Mouse (Mus musculus): ENCODE data around the gene Arhgap1. TPM values are rescaled to one million over a fixed set of nuclear protein-coding genes. Genes with fewer than 3 reads are reported as not detected.
A peak's percentile ranks its signal among the peaks of the same experiment; 100 is the strongest.

The Arhgap1 gene
- polyA plus RNA-seq, 1 experiment from 2014 or later = 129 TPM

DNA sequence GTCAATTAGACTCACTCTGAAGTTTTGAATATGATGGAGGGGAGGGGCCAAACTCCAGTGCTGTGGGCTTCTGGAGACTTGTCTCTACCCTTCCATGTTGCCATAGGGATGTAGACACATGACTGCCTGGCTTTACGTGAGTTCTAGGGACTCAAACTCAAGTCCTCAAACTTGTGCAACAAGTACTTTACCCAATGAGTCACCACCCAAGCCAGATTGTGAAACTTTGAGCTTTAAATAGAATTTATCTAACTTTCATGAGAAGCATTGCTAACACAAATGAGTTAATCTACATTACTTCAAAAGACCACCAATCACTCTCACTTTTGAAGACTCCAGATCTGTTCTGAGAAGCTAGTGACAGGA lies 46.5 kb downstream of the Arhgap1 start:
- WGBS = 76% methylated on average over 1 of the region's 1 CpGs
- no peak for ATAC-seq (ENCODE audit: insufficient number of reproducible peaks, low FRiP score, low TSS enrichment, low read depth)
- Histone ChIP-seq H3K9me3 (replicated peaks) (no peaks in the 10 kb centered on the region), H3K4me1 (no peaks in the 10 kb centered on the region), H3K9ac (no peak overlapping the region), H3K27ac (replicated peaks) (no peak overlapping the region), H3K27me3 (no peaks in the 10 kb centered on the region), H3K4me3 (replicated peaks) (no peak overlapping the region), H3K36me3 (peaks cover 15% of the 10 kb centered on the region; the same call in 1 of the 2 replicates), H3K4me2 (replicated peaks) (no peak overlapping the region)

GRCm38 (mm10) chr2:91699225-91699624 lies 49.6 kb downstream of the Arhgap1 start:
- ATAC-seq (ENCODE audit: insufficient number of reproducible peaks, low FRiP score, low TSS enrichment, low read depth) = no peak
- Histone ChIP-seq H3K9me3 (replicated peaks) (no peaks in the 10 kb centered on the region), H3K27me3 (no peaks in the 10 kb centered on the region), H3K4me3 (replicated peaks) (no peak overlapping the region), H3K4me1 (no peaks in the 10 kb centered on the region), H3K4me2 (replicated peaks) (no peak overlapping the region), H3K9ac (no peak overlapping the region), H3K36me3 (0 out of 2 replicates have a peak, but pooled peaks cover 5% of the 10 kb centered on the region), H3K27ac (replicated peaks) (no peak overlapping the region)
- 73% methylated on average over 1 of the region's 1 CpGs for whole genome bisulfite sequencing

DNA sequence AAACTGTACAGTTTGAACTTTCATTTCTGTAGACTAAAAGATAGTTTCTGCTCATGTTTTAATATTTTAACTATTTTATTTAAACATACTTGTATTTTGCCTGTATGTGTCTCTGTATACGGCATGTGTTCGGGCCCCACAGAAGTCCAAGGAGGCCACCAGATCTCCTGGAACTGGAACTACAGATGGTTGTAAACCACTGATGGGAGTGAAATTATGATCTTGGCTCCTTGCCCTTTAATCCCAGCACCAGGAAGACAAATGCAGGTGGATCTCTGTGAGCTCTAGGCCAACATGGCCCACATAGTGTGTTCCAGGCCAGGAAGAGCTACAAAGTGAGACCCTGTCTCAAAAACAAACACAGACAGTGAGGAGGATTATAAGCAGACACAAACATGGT lies 51.7 kb downstream of the Arhgap1 start:
- Histone ChIP-seq H3K27me3 (no peaks in the 10 kb centered on the region), H3K4me1 (no peaks in the 10 kb centered on the region), H3K27ac (replicated peaks) (no peak overlapping the region), H3K9me3 (replicated peaks) (no peaks in the 10 kb centered on the region), H3K4me3 (replicated peaks) (no peak overlapping the region), H3K36me3 (no peaks in the 10 kb centered on the region), H3K9ac (no peak overlapping the region), H3K4me2 (replicated peaks) (no peak overlapping the region)
- no peak for ATAC-seq (ENCODE audit: insufficient number of reproducible peaks, low FRiP score, low TSS enrichment, low read depth)
- WGBS = 97% methylated on average over 2 of the region's 2 CpGs

DNA sequence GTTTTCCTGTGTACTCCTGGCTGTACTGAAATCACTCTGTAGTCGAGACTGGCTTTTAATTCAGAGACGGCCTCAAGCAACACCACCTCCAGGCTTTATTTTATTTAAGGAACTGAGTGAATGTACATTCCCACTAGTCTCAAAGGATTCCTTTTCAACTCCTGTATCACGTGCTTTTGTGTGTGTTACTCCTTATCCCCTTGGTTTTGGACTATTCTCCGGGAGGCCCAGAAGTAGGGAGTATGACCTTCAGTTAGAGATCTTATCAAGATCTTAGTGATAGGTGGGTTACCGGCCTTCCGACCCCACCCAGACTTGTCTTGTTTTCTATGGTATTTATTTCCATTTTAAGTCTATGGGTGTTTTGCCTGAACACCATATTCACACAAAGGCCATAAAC lies 56.1 kb downstream of the Arhgap1 start:
- Histone ChIP-seq H3K9me3 (replicated peaks) (no peaks in the 10 kb centered on the region), H3K4me1 (peaks cover 8% of the 10 kb centered on the region), H3K9ac (no peak overlapping the region), H3K4me3 (replicated peaks) (no peak overlapping the region), H3K27ac (replicated peaks) (no peak overlapping the region), H3K36me3 (no peaks in the 10 kb centered on the region), H3K4me2 (replicated peaks) (no peak overlapping the region), H3K27me3 (no peaks in the 10 kb centered on the region)
- no peak for ATAC-seq (ENCODE audit: insufficient number of reproducible peaks, low FRiP score, low TSS enrichment, low read depth)
- 74% methylated on average over 6 of the region's 6 CpGs for WGBS

GRCm38 (mm10) chr2:91706456-91706855 lies 56.8 kb downstream of the Arhgap1 start:
- Histone ChIP-seq H3K9me3 (replicated peaks) (no peaks in the 10 kb centered on the region), H3K4me1 (peaks cover 10% of the 10 kb centered on the region), H3K9ac (no peak overlapping the region), H3K27me3 (no peaks in the 10 kb centered on the region), H3K27ac (replicated peaks) (no peak overlapping the region), H3K4me2 (replicated peaks) (no peak overlapping the region), H3K36me3 (no peaks in the 10 kb centered on the region), H3K4me3 (replicated peaks) (no peak overlapping the region)
- ATAC-seq (ENCODE audit: insufficient number of reproducible peaks, low FRiP score, low TSS enrichment, low read depth) = no peak

- H3K27ac ChIP-seq (replicated peaks) = no peak overlapping the region
- ATAC-seq (ENCODE audit: insufficient number of reproducible peaks, low FRiP score, low TSS enrichment, low read depth) = no peak
Observed at GRCm38 (mm10) chr2:91708361-91708760, 58.7 kb downstream of the Arhgap1 start.

GRCm38 (mm10) chr2:91710272-91711234 lies 60.9 kb downstream of the Arhgap1 start, which contains the start of the genes Atg13 and Harbi1:
Gene Atg13, minus strand, starts transcription at chr2:91710576.
Gene Harbi1, plus strand, starts transcription at chr2:91710852.
- Histone ChIP-seq H3K4me1 (peaks cover 17% of the 10 kb centered on the region), H3K27ac (replicated peaks) (peak within 1 kb of the TSS; percentile 93), H3K36me3 (no peaks in the 10 kb centered on the region), H3K4me3 (replicated peaks) (peak within 1 kb of the TSS; percentile 71), H3K4me2 (replicated peaks) (peak within 1 kb of the TSS; percentile 76), H3K9me3 (replicated peaks) (no peaks in the 10 kb centered on the region), H3K27me3 (no peaks in the 10 kb centered on the region), H3K9ac (peak within 1 kb of the TSS; percentile 54)
- under 1% methylated on average over 66 of the region's 66 CpGs for WGBS
- ATAC-seq (ENCODE audit: insufficient number of reproducible peaks, low FRiP score, low TSS enrichment, low read depth) = peak; percentile 98

More at GRCm38 (mm10) chr2:91708361-91708760, 58.7 kb downstream of the Arhgap1 start:
- peaks cover 17% of the 10 kb centered on the region for H3K4me1 ChIP-seq
- WGBS = 94% methylated on average over 6 of the region's 6 CpGs
- H3K36me3 ChIP-seq = no peaks in the 10 kb centered on the region
- no peak overlapping the region for H3K4me3 ChIP-seq (replicated peaks)
- H3K9me3 ChIP-seq (replicated peaks) = no peaks in the 10 kb centered on the region
- H3K9ac ChIP-seq = no peak overlapping the region
- H3K4me2 ChIP-seq (replicated peaks) = no peak overlapping the region
- H3K27me3 ChIP-seq = no peaks in the 10 kb centered on the region

DNA sequence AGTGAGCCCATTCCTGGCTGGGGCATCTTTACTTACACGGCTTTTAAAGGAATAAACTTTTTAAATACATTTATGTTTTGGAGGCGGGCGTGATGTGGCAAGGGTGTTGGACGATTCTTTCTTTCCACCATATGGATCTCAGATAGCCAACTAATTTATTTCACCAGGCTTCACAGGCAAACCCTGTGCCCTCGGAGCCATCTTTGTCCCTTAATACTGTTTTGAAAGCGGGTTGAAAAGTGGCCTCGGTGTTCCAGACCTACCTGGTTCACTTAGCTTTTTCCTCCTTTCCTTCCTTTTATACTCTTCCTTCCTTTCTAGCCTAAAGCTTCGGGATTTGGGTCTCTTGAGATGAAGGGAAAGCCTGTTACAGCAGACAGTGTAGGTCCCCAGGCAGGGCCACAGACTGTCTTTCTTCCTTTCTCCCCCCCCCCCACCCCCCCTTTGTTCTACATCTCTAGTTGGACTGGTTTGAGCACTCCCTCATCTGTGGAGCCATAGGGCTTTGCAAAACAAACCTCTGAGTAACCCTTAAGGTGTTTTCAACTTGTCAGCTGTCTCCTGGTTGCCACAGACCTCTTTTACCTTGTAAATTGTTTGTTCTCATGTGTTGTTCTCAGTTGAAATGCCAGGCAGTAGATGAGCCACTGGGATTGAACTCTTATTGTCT lies 61.7 kb downstream of the Arhgap1 start:
- H3K9ac ChIP-seq = peak overlapping the region; percentile 54
- under 1% methylated on average over 8 of the region's 8 CpGs for WGBS
- H3K4me1 ChIP-seq = peaks cover 17% of the 10 kb centered on the region
- H3K4me3 ChIP-seq (replicated peaks) = peak overlapping the region; percentile 71
- peak overlapping the region; percentile 76 for H3K4me2 ChIP-seq (replicated peaks)
- ATAC-seq (ENCODE audit: insufficient number of reproducible peaks, low FRiP score, low TSS enrichment, low read depth) = no peak
- peak overlapping the region; percentile 93 for H3K27ac ChIP-seq (replicated peaks)
- no peaks in the 10 kb centered on the region for H3K9me3 ChIP-seq (replicated peaks)
- H3K27me3 ChIP-seq = no peaks in the 10 kb centered on the region
- H3K36me3 ChIP-seq = no peaks in the 10 kb centered on the region; the same call in 1 of the 2 replicates

GRCm38 (mm10) chr2:91714921-91715320 lies 65.3 kb downstream of the Arhgap1 start:
- no peaks in the 10 kb centered on the region for H3K27me3 ChIP-seq
- H3K27ac ChIP-seq (replicated peaks) = no peak overlapping the region
- ATAC-seq (ENCODE audit: insufficient number of reproducible peaks, low FRiP score, low TSS enrichment, low read depth) = no peak
- H3K36me3 ChIP-seq = peaks cover 3% of the 10 kb centered on the region
- 79% methylated on average over 1 of the region's 1 CpGs for WGBS
- H3K9ac ChIP-seq = no peak overlapping the region
- H3K4me1 ChIP-seq = peaks cover 11% of the 10 kb centered on the region; the same call in 1 of the 2 replicates
- H3K4me3 ChIP-seq (replicated peaks) = no peak overlapping the region
- H3K9me3 ChIP-seq (replicated peaks) = no peaks in the 10 kb centered on the region
- H3K4me2 ChIP-seq (replicated peaks) = no peak overlapping the region

DNA sequence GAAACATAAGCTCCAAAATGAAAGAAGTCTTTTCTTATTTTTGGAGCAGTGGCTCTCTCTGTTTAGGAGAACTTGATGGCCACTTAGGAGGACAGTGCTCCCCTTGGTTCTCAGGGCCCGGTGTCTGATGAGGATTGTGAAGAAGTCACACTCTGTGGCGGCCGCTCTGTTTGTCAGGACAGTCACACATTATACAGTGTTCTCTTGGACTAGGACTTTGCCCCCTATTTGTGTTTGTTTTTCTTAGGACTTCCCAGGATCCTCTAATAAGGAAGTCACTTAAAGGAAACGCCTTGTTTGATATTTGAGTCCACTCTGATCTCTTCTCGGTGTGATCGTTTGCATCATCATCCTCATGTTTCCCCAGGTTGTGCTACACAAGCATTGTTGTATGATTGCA lies 68.6 kb downstream of the Arhgap1 start:
- Histone ChIP-seq H3K27me3 (no peaks in the 10 kb centered on the region), H3K4me3 (replicated peaks) (no peak overlapping the region), H3K9me3 (replicated peaks) (no peaks in the 10 kb centered on the region), H3K36me3 (peaks cover 17% of the 10 kb centered on the region), H3K4me2 (replicated peaks) (no peak overlapping the region), H3K9ac (no peak overlapping the region), H3K27ac (replicated peaks) (no peak overlapping the region), H3K4me1 (no peaks in the 10 kb centered on the region)
- WGBS = 80% methylated on average over 6 of the region's 6 CpGs
- ATAC-seq (ENCODE audit: insufficient number of reproducible peaks, low FRiP score, low TSS enrichment, low read depth) = no peak

Measured in embryonic facial prominence, embryonic 15.5 days (tissue).